In genomic region chr14:54553454-54553974, GRCm38 (mm10) we compare ENCODE assay signal across 8 mouse cellular contexts. TPM values are rescaled to one million over a fixed set of nuclear protein-coding genes. Genes with fewer than 3 reads are reported as not detected.
DNase-seq lines count a peak whose midpoint lies in the region; ATAC-seq and TF ChIP-seq lines count a peak whose summit lies in the region.

No protein-coding gene starts in this region.

- H3K36me3 ChIP-seq in heart, postnatal 0 days (replicated peaks; ENCODE audit: control insufficient read depth, insufficient read depth, low read length) = peaks cover 28% of the 10 kb centered on the region

- H3K27ac ChIP-seq in layer of hippocampus, adult 2 months = peak overlapping the region; percentile 68; the same call in 1 of the 2 replicates
- H3K27ac ChIP-seq in bone marrow macrophage, adult 2 months (ENCODE audit: insufficient read depth, low read depth, low read length) = peak overlapping the region; percentile 82
- peak overlapping the region; percentile 95 for H3K27ac ChIP-seq in heart, postnatal 0 days (ENCODE audit: low read depth)
- peak overlapping the region; percentile 75; the same call in 1 of the 2 replicates for H3K27ac ChIP-seq in olfactory bulb, adult 2 months (ENCODE audit: insufficient read depth, low read depth, low read length)

- TF ChIP-seq CTCF in layer of hippocampus, adult 2 months (conservative IDR thresholded peaks at IDR 0.05) = no peak
- no peak for TF ChIP-seq CTCF in bone marrow macrophage, adult 2 months (IDR thresholded peaks at IDR 0.05; ENCODE audit: low read depth, low read length)
- TF ChIP-seq CTCF in heart, postnatal 0 days (IDR thresholded peaks at IDR 0.05; ENCODE audit: low read depth) = no peak
- TF ChIP-seq CTCF in olfactory bulb, adult 2 months (IDR thresholded peaks at IDR 0.05; ENCODE audit: insufficient read depth, low read depth, low read length) = no peak

- no peak for ATAC-seq in heart, postnatal 0 days (ENCODE audit: insufficient read depth, low read depth)

- peak overlapping the region; percentile 81 for H3K9ac ChIP-seq in heart, postnatal 0 days (replicated peaks; ENCODE audit: low read depth, low read length)

- H3K4me3 ChIP-seq in layer of hippocampus, adult 2 months = peak overlapping the region; percentile 78
- H3K4me3 ChIP-seq in bone marrow macrophage, adult 2 months (ENCODE audit: insufficient read depth, low read length) = peak overlapping the region; percentile 96
- H3K4me3 ChIP-seq in heart, postnatal 0 days (ENCODE audit: low read depth, low read length) = peak overlapping the region; percentile 82
- peak overlapping the region; percentile 91 for H3K4me3 ChIP-seq in olfactory bulb, adult 2 months (ENCODE audit: insufficient read depth, low read depth, low read length)

- H3K4me2 ChIP-seq in heart, postnatal 0 days (ENCODE audit: low read depth, low read length) = peak overlapping the region; percentile 98

- H3K9me3 ChIP-seq in heart, postnatal 0 days (replicated peaks; ENCODE audit: control insufficient read depth, low read length) = no peaks in the 10 kb centered on the region

- no peak; the same call in 1 of the 2 replicates for TF ChIP-seq EP300 in heart, postnatal 0 days (IDR thresholded peaks at IDR 0.05; ENCODE audit: low read depth)

- no peak for TF ChIP-seq POLR2A in bone marrow macrophage, adult 2 months (IDR thresholded peaks at IDR 0.05; ENCODE audit: borderline replicate concordance, low read depth, low read length)
- TF ChIP-seq POLR2A in olfactory bulb, adult 2 months (IDR thresholded peaks at IDR 0.05; ENCODE audit: insufficient read depth, low read depth, low read length) = no peak

- 3% methylated on average over 21 of the region's 21 CpGs for WGBS in heart, postnatal 0 days
- WGBS in olfactory bulb, adult 2 months = 1% methylated on average over 21 of the region's 21 CpGs

- H3K4me1 ChIP-seq in bone marrow macrophage, adult 2 months (ENCODE audit: control insufficient read depth, insufficient read depth, low read length) = peaks cover 5% of the 10 kb centered on the region
- H3K4me1 ChIP-seq in heart, postnatal 0 days (ENCODE audit: control insufficient read depth, insufficient read depth) = no peaks in the 10 kb centered on the region
- peaks cover 12% of the 10 kb centered on the region; the same call in 1 of the 2 replicates for H3K4me1 ChIP-seq in olfactory bulb, adult 2 months (ENCODE audit: control insufficient read depth, insufficient read depth, low read length)

- no peak for DNase-seq in layer of hippocampus, adult 2 months (ENCODE audit: low spot score in 2 of 2)
- no peak for DNase-seq in layer of hippocampus, postnatal 10 days (ENCODE audit: low spot score in 2 of 2)
- peak; percentile 18 for DNase-seq in heart, postnatal 0 days (ENCODE audit: low spot score)
- DNase-seq in liver = peak; percentile 71
- DNase-seq in layer of hippocampus, postnatal 25 days (ENCODE audit: extremely low spot score in 1 of 2, low spot score in 1 of 2) = no peak
- no peak for DNase-seq in urinary bladder, adult 2 months (ENCODE audit: low spot score)

- no peaks in the 10 kb centered on the region for H3K27me3 ChIP-seq in heart, postnatal 0 days (ENCODE audit: control insufficient read depth, insufficient read depth, low read length)

RNA-seq across cellular contexts. Expression of gene Haus4, which starts 0.9 kb away (rescaled TPM):
- total RNA-seq in layer of hippocampus, adult 2 months (2021) = 1 to 10 TPM; 4.4 to 4.8 TPM
- total RNA-seq in layer of hippocampus, postnatal 10 days (2021) = 1 to 10 TPM; 4.7 to 6.7 TPM
- 29.3 and 31.9 TPM in 2 replicates for polyA plus RNA-seq in bone marrow macrophage, adult 2 months (2012; ENCODE audit: insufficient read depth, insufficient read length, missing spikeins)
- 84.6 and 109 TPM in 2 replicates for total RNA-seq in heart, postnatal 0 days (2014; rRNA removed; ENCODE audit: low replicate concordance)
- polyA plus RNA-seq in heart, postnatal 0 days (2015; fragmentation: Nextera tagmentation; extraction: Ambion mirVana) = 26.3 and 27.0 TPM in 2 replicates
- polyA plus RNA-seq in olfactory bulb, adult 2 months (2012; ENCODE audit: insufficient read depth, insufficient read length, low replicate concordance, missing spikeins) = not detected in 2 replicates
- 1 to 10 TPM; 2.4 to 3.9 TPM for total RNA-seq in layer of hippocampus, postnatal 25 days (2021)
- 14.1 and 14.2 TPM in 2 replicates for polyA plus RNA-seq in urinary bladder, adult 2 months (2012; rRNA removed)

RNA-seq across cellular contexts. Expression of gene Ajuba, which starts 23.8 kb away (rescaled TPM):
- total RNA-seq in layer of hippocampus, adult 2 months (2021) = 1 to 10 TPM; 1.1 to 1.8 TPM
- total RNA-seq in layer of hippocampus, postnatal 10 days (2021) = 1 to 10 TPM; 3.8 to 4.3 TPM
- polyA plus RNA-seq in bone marrow macrophage, adult 2 months (2012; ENCODE audit: insufficient read depth, insufficient read length, missing spikeins) = 0.84 and 0.91 TPM in 2 replicates
- 24.8 and 32.5 TPM in 2 replicates for total RNA-seq in heart, postnatal 0 days (2014; rRNA removed; ENCODE audit: low replicate concordance)
- 9.9 and 11.3 TPM in 2 replicates for polyA plus RNA-seq in heart, postnatal 0 days (2015; fragmentation: Nextera tagmentation; extraction: Ambion mirVana)
- polyA plus RNA-seq in olfactory bulb, adult 2 months (2012; ENCODE audit: insufficient read depth, insufficient read length, low replicate concordance, missing spikeins) = not detected in 2 replicates
- total RNA-seq in layer of hippocampus, postnatal 25 days (2021) = 1 to 10 TPM; 1.3 to 2.4 TPM
- 38.5 and 43.1 TPM in 2 replicates for polyA plus RNA-seq in urinary bladder, adult 2 months (2012; rRNA removed)

RNA-seq across cellular contexts. Expression of gene Prmt5, which starts 36.2 kb away (rescaled TPM):
- total RNA-seq in layer of hippocampus, adult 2 months (2021) = 10 to 100 TPM; 47.3 to 53.6 TPM
- total RNA-seq in layer of hippocampus, postnatal 10 days (2021) = 10 to 100 TPM; 82.2 to 91.8 TPM
- 14.7 and 16.1 TPM in 2 replicates for polyA plus RNA-seq in bone marrow macrophage, adult 2 months (2012; ENCODE audit: insufficient read depth, insufficient read length, missing spikeins)
- total RNA-seq in heart, postnatal 0 days (2014; rRNA removed; ENCODE audit: low replicate concordance) = 35.0 and 42.0 TPM in 2 replicates
- 30.6 and 31.6 TPM in 2 replicates for polyA plus RNA-seq in heart, postnatal 0 days (2015; fragmentation: Nextera tagmentation; extraction: Ambion mirVana)
- polyA plus RNA-seq in olfactory bulb, adult 2 months (2012; ENCODE audit: insufficient read depth, insufficient read length, low replicate concordance, missing spikeins) = not detected in 2 replicates
- total RNA-seq in layer of hippocampus, postnatal 25 days (2021) = 10 to 100 TPM; 53.6 to 61.4 TPM
- polyA plus RNA-seq in urinary bladder, adult 2 months (2012; rRNA removed) = 38.1 and 40.2 TPM in 2 replicates

RNA-seq across cellular contexts. Expression of gene 4931414P19Rik, which starts 52.3 kb away (rescaled TPM):
- 1 to 10 TPM; 5.8 to 7.1 TPM for total RNA-seq in layer of hippocampus, adult 2 months (2021)
- total RNA-seq in layer of hippocampus, postnatal 10 days (2021) = 1 to 10 TPM; 5.1 to 5.5 TPM
- polyA plus RNA-seq in bone marrow macrophage, adult 2 months (2012; ENCODE audit: insufficient read depth, insufficient read length, missing spikeins) = 4.1 and 8.3 TPM in 2 replicates
- total RNA-seq in heart, postnatal 0 days (2014; rRNA removed; ENCODE audit: low replicate concordance) = 5.3 and 12.4 TPM in 2 replicates
- 3.3 and 4.0 TPM in 2 replicates for polyA plus RNA-seq in heart, postnatal 0 days (2015; fragmentation: Nextera tagmentation; extraction: Ambion mirVana)
- not detected in 2 replicates for polyA plus RNA-seq in olfactory bulb, adult 2 months (2012; ENCODE audit: insufficient read depth, insufficient read length, low replicate concordance, missing spikeins)
- 1 to 10 TPM; 5.4 to 8.4 TPM for total RNA-seq in layer of hippocampus, postnatal 25 days (2021)
- polyA plus RNA-seq in urinary bladder, adult 2 months (2012; rRNA removed) = 9.0 and 9.4 TPM in 2 replicates

Comparison
In these comparisons a context has a peak if more than half of its experiments do, and no peak if none do; other contexts are left out.
1. DNase-seq: peak in heart, postnatal 0 days (single experiment) and liver (single experiment); none in layer of hippocampus, adult 2 months (0 of 2), layer of hippocampus, postnatal 10 days (0 of 2), layer of hippocampus, postnatal 25 days (0 of 2) and urinary bladder, adult 2 months (single experiment).
2. RNA of gene Haus4, which starts 0.9 kb away (total RNA-seq): 84.6 to 109 TPM in heart, postnatal 0 days; 4.7 to 6.7 TPM in layer of hippocampus, postnatal 10 days, 4.4 to 4.8 TPM in layer of hippocampus, adult 2 months and 2.4 to 3.9 TPM in layer of hippocampus, postnatal 25 days; every median in the first group is over 10 times any median in the second.
3. Peak in every context shown above with its lines, with median percentiles within 50 percentile points of each other: H3K27ac ChIP-seq and H3K4me3 ChIP-seq.